Mouse (Mus musculus): Measurements from ENCODE around the gene Gucd1.

DNA sequence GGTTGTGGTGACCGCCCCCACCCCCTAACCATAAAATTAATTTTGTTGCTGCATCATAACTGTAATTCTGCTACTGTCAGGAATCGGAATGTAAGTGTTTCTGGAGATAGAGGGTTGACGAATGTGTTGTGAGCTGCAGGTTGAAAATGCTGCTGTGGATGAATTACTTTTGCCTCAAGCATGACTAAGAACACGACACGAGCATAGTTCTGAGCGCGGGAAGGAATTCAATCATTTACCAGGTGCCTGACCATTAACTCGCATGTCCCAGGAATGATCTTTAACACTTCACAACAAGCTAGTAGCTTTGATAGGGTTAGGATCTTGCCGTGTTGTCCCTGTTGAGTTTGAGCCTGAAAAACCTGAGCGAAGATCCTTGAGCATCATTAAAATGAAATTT, 180.5 kb downstream of the Gucd1 start:
- TF ChIP-seq EP300 (IDR thresholded peaks at IDR 0.05; ENCODE audit: low read depth) (no peak), CTCF (IDR thresholded peaks at IDR 0.05; ENCODE audit: low read depth) (no peak)

All from heart, postnatal 0 days (tissue).